Mouse (Mus musculus): ENCODE measurements around the gene Terf2. TPM values are rescaled to one million over a fixed set of nuclear protein-coding genes. Genes with fewer than 3 reads are reported as not detected.

Gene Terf2
- polyA plus RNA-seq, 1 experiment from 2014 or later = 18.8 TPM

Small RNAs within 50 kb of the gene (microRNA-seq; reads per million reads assigned to microRNA genes)
- gene Mir7075 = 2.7 reads per million

Other genes starting within 250 kb of the Terf2 start
- 0.24 and 0.40 TPM in 2 replicates for gene Has3, start 226.3 kb downstream of the Terf2 start, polyA plus RNA-seq (2014; fragmentation: Nextera tagmentation; extraction: Ambion mirVana)
- gene Utp4, start 202.9 kb downstream of the Terf2 start, polyA plus RNA-seq (2014; fragmentation: Nextera tagmentation; extraction: Ambion mirVana) = 82.6 and 89.6 TPM in 2 replicates
- 10.7 and 12.9 TPM in 2 replicates for gene Sntb2, start 160.8 kb downstream of the Terf2 start, polyA plus RNA-seq (2014; fragmentation: Nextera tagmentation; extraction: Ambion mirVana)
- gene Vps4a, start 65.3 kb downstream of the Terf2 start, polyA plus RNA-seq (2014; fragmentation: Nextera tagmentation; extraction: Ambion mirVana) = 71.4 and 73.1 TPM in 2 replicates
- gene Pdf, start 47.9 kb downstream of the Terf2 start, polyA plus RNA-seq (2014; fragmentation: Nextera tagmentation; extraction: Ambion mirVana) = 53.7 and 54.2 TPM in 2 replicates
- gene Cog8, start 39.9 kb downstream of the Terf2 start, polyA plus RNA-seq (2014; fragmentation: Nextera tagmentation; extraction: Ambion mirVana) = 42.2 and 42.7 TPM in 2 replicates
- 119 and 126 TPM in 2 replicates for gene Nip7, start 39.7 kb downstream of the Terf2 start, polyA plus RNA-seq (2014; fragmentation: Nextera tagmentation; extraction: Ambion mirVana)
- gene Tmed6, start 30.9 kb downstream of the Terf2 start, polyA plus RNA-seq (2014; fragmentation: Nextera tagmentation; extraction: Ambion mirVana) = not detected in 2 replicates
- gene Cyb5b, start 54.1 kb upstream of the Terf2 start, polyA plus RNA-seq (2014; fragmentation: Nextera tagmentation; extraction: Ambion mirVana) = 116 and 128 TPM in 2 replicates
- 13.0 and 15.3 TPM in 2 replicates for gene Nfat5, start 196.9 kb upstream of the Terf2 start, polyA plus RNA-seq (2014; fragmentation: Nextera tagmentation; extraction: Ambion mirVana)

All from limb, embryonic 11.5 days (tissue).